Mouse (Mus musculus): ENCODE measurements at regions not wholly inside any gene's neighbourhood (a gene's known extent, or its start where the extent isn't known, plus 50 kb on each side); places are given as distances from the start of the nearest gene placed in this dataset.

- DNase-seq (ENCODE audit: extremely low read depth), result no peak
- H3K4me3 ChIP-seq (replicated peaks in 1 of 3; ENCODE audit: low read depth in 2 of 3, low read length in 2 of 3, poor library complexity in 1 of 3), result no peak overlapping the region
- no peak overlapping the region for H3K9ac ChIP-seq (ENCODE audit: insufficient read depth, low read depth)
- in situ Hi-C loops (cut with MboI; ENCODE audit: low pct_ligation_motif_present, low pct_unique_long_range_greater_than_20kb, low sequenced_read_pairs), result no loop called here
- no peaks in the 10 kb centered on the region for H3K9me3 ChIP-seq (replicated peaks; ENCODE audit: low read length)
- no peaks in the 10 kb centered on the region for H3K79me2 ChIP-seq (replicated peaks; ENCODE audit: control insufficient read depth, extremely low read depth, insufficient read depth, poor library complexity, severe bottlenecking)
- H3K27me3 ChIP-seq (replicated peaks), result no peaks in the 10 kb centered on the region
- no peak for TF ChIP-seq ZC3H11A (IDR thresholded peaks at IDR 0.05; ENCODE audit: low read depth, low read length)
- TF ChIP-seq SMC3 (IDR thresholded peaks at IDR 0.05; ENCODE audit: low read depth, low read length), result no peak
- TF ChIP-seq SIN3A (IDR thresholded peaks at IDR 0.05; ENCODE audit: low read length), result no peak
- no peak for TF ChIP-seq POLR2AphosphoS2 (IDR thresholded peaks at IDR 0.05; ENCODE audit: low read depth, low read length)
- no peak for TF ChIP-seq NELFE (IDR thresholded peaks at IDR 0.05; ENCODE audit: low read depth, low read length)
- TF ChIP-seq RAD21 (IDR thresholded peaks at IDR 0.05; ENCODE audit: low read depth, low read length), result no peak
- no peak for TF ChIP-seq CHD2 (IDR thresholded peaks at IDR 0.05; ENCODE audit: low read length)
- TF ChIP-seq EP300 (IDR thresholded peaks at IDR 0.05; ENCODE audit: low read length), result no peak
- no peak for TF ChIP-seq MAX (IDR thresholded peaks at IDR 0.05; ENCODE audit: low read length)
- TF ChIP-seq JUND (conservative IDR thresholded peaks at IDR 0.05; ENCODE audit: low read depth, low read length), result no peak
- no peak overlapping the region for H3K27ac ChIP-seq (ENCODE audit: insufficient read depth, low read depth)
- H3K4me2 ChIP-seq (ENCODE audit: insufficient read depth, low read depth, poor library complexity, severe bottlenecking), result no peak overlapping the region
- H3K4me1 ChIP-seq (ENCODE audit: control insufficient read depth in 1 of 2, insufficient read depth in 2 of 2), result no peaks in the 10 kb centered on the region
- H3K36me3 ChIP-seq (replicated peaks in 1 of 2; ENCODE audit: control insufficient read depth in 1 of 2, insufficient read depth in 1 of 2, low read length in 1 of 2), result no peaks in the 10 kb centered on the region
- dilution Hi-C loops (cut with MboI; ENCODE audit: extremely low pct_ligation_motif_present, extremely low pct_unique_long_range_greater_than_20kb, low sequenced_read_pairs), result no loop called here
Measured at GRCm38 (mm10) chr3:39928421-39928820, 602.7 kb upstream of the Intu start.

GRCm38 (mm10) chr3:39933372-39933771, 597.7 kb upstream of the Intu start:
- no peaks in the 10 kb centered on the region for H3K27me3 ChIP-seq (replicated peaks)
- dilution Hi-C loops (cut with MboI; ENCODE audit: extremely low pct_ligation_motif_present, extremely low pct_unique_long_range_greater_than_20kb, low sequenced_read_pairs) (no loop called here), in situ Hi-C loops (cut with MboI; ENCODE audit: low pct_ligation_motif_present, low pct_unique_long_range_greater_than_20kb, low sequenced_read_pairs) (no loop called here)
- no peak overlapping the region for H3K4me2 ChIP-seq (ENCODE audit: insufficient read depth, low read depth, poor library complexity, severe bottlenecking)
- no peak overlapping the region for H3K27ac ChIP-seq (ENCODE audit: insufficient read depth, low read depth)
- H3K4me1 ChIP-seq (ENCODE audit: control insufficient read depth in 1 of 2, insufficient read depth in 2 of 2), result no peaks in the 10 kb centered on the region
- no peak for TF ChIP-seq MYC (IDR thresholded peaks at IDR 0.05; ENCODE audit: low read depth, low read length)
- TF ChIP-seq USF2 (conservative IDR thresholded peaks at IDR 0.05; ENCODE audit: low read depth, low read length), result no peak
- no peak for TF ChIP-seq BHLHE40 (IDR thresholded peaks at IDR 0.05; ENCODE audit: low read depth, low read length)
- no peaks in the 10 kb centered on the region for H3K79me2 ChIP-seq (replicated peaks; ENCODE audit: control insufficient read depth, extremely low read depth, insufficient read depth, poor library complexity, severe bottlenecking)
- H3K4me3 ChIP-seq (replicated peaks in 1 of 3; ENCODE audit: low read depth in 2 of 3, low read length in 2 of 3, poor library complexity in 1 of 3), result no peak overlapping the region
- no peak overlapping the region for H3K9ac ChIP-seq (ENCODE audit: insufficient read depth, low read depth)
- no peaks in the 10 kb centered on the region for H3K36me3 ChIP-seq (replicated peaks in 1 of 2; ENCODE audit: control insufficient read depth in 1 of 2, insufficient read depth in 1 of 2, low read length in 1 of 2)
- H3K9me3 ChIP-seq (replicated peaks; ENCODE audit: low read length), result no peaks in the 10 kb centered on the region
- DNase-seq (ENCODE audit: extremely low read depth), result no peak

GRCm38 (mm10) chr3:39937719-39938278, 593.3 kb upstream of the Intu start:
- dilution Hi-C loops (cut with MboI; ENCODE audit: extremely low pct_ligation_motif_present, extremely low pct_unique_long_range_greater_than_20kb, low sequenced_read_pairs), result no loop called here
- no peaks in the 10 kb centered on the region for H3K36me3 ChIP-seq (replicated peaks in 1 of 2; ENCODE audit: control insufficient read depth in 1 of 2, insufficient read depth in 1 of 2, low read length in 1 of 2)
- no peaks in the 10 kb centered on the region for H3K9me3 ChIP-seq (replicated peaks; ENCODE audit: low read length)
- H3K27me3 ChIP-seq (replicated peaks), result no peaks in the 10 kb centered on the region
- H3K4me1 ChIP-seq (ENCODE audit: control insufficient read depth in 1 of 2, insufficient read depth in 2 of 2), result no peaks in the 10 kb centered on the region
- DNase-seq (ENCODE audit: extremely low read depth), result no peak
- no peaks in the 10 kb centered on the region for H3K79me2 ChIP-seq (replicated peaks; ENCODE audit: control insufficient read depth, extremely low read depth, insufficient read depth, poor library complexity, severe bottlenecking)
- H3K27ac ChIP-seq (ENCODE audit: insufficient read depth, low read depth), result no peak overlapping the region
- no peak for TF ChIP-seq MXI1 (IDR thresholded peaks at IDR 0.05; ENCODE audit: low read depth, low read length)
- TF ChIP-seq ELF1 (IDR thresholded peaks at IDR 0.05; ENCODE audit: low read depth, low read length), result no peak
- no peak for TF ChIP-seq KAT2A (IDR thresholded peaks at IDR 0.05; ENCODE audit: insufficient replicate concordance, low read length)
- TF ChIP-seq ZNF384 (IDR thresholded peaks at IDR 0.05; ENCODE audit: low read depth, low read length), result no peak
- no peak for TF ChIP-seq SIN3A (IDR thresholded peaks at IDR 0.05; ENCODE audit: low read length)
- TF ChIP-seq TBP (conservative IDR thresholded peaks at IDR 0.05; ENCODE audit: low read depth, low read length), result no peak
- TF ChIP-seq ZC3H11A (IDR thresholded peaks at IDR 0.05; ENCODE audit: low read depth, low read length), result no peak
- no peak for TF ChIP-seq PAX5 (IDR thresholded peaks at IDR 0.05; ENCODE audit: low read length)
- TF ChIP-seq JUN (IDR thresholded peaks at IDR 0.05; ENCODE audit: insufficient read depth, low read depth, low read length), result no peak
- no peak for TF ChIP-seq E2F4 (IDR thresholded peaks at IDR 0.05; ENCODE audit: insufficient replicate concordance, low read depth, low read length)
- TF ChIP-seq NELFE (IDR thresholded peaks at IDR 0.05; ENCODE audit: low read depth, low read length), result no peak
- H3K9ac ChIP-seq (ENCODE audit: insufficient read depth, low read depth), result no peak overlapping the region
- no peak overlapping the region for H3K4me2 ChIP-seq (ENCODE audit: insufficient read depth, low read depth, poor library complexity, severe bottlenecking)
- no peak overlapping the region for H3K4me3 ChIP-seq (replicated peaks in 1 of 3; ENCODE audit: low read depth in 2 of 3, low read length in 2 of 3, poor library complexity in 1 of 3)
- in situ Hi-C loops (cut with MboI; ENCODE audit: low pct_ligation_motif_present, low pct_unique_long_range_greater_than_20kb, low sequenced_read_pairs), result no loop called here
